Mouse (Mus musculus) neural tube, embryonic 15.5 days (tissue): ENCODE measurements around the gene Phlda3. TPM values are rescaled to one million over a fixed set of nuclear protein-coding genes. Genes with fewer than 3 reads are reported as not detected.

ENCODE experiments used
- ATAC-seq: fragments of 200-750 bp; cut with Nextera tagmentation; 2 replicates; pipeline ENCODE4 v1.8.0; 2017; ENCODE audit warnings: mild to moderate bottlenecking, moderate TSS enrichment, moderate library complexity; ENCODE audit not compliant: low FRiP score
- H3K27ac ChIP-seq: fragments of 300-500 bp; sonication (generic); replicated peaks from 2 replicates; pipeline ENCODE4 v1.5.1; 2015; ENCODE audit warnings: mild to moderate bottlenecking, inconsistent platforms
- H3K27me3 ChIP-seq: fragments of 300-500 bp; sonication (generic); replicated peaks from 2 replicates; pipeline ENCODE4 v1.6.1; 2015; ENCODE audit warnings: inconsistent platforms
- H3K36me3 ChIP-seq: fragments of 300-500 bp; sonication (generic); 2 replicates; pipeline ENCODE4 v1.6.1; 2015; ENCODE audit warnings: inconsistent platforms
- H3K4me1 ChIP-seq: fragments of 300-500 bp; sonication (generic); 2 replicates; pipeline ENCODE4 v1.6.1; 2015; ENCODE audit warnings: inconsistent platforms
- H3K4me2 ChIP-seq: fragments of 300-500 bp; sonication (generic); 2 replicates; pipeline ENCODE4 v1.6.1; 2015; ENCODE audit warnings: inconsistent platforms, mild to moderate bottlenecking, moderate library complexity
- H3K4me3 ChIP-seq: fragments of 300-500 bp; sonication (generic); replicated peaks from 2 replicates; pipeline ENCODE4 v1.5.1; 2015; ENCODE audit warnings: mild to moderate bottlenecking, inconsistent platforms
- H3K9ac ChIP-seq: fragments of 300-500 bp; sonication (generic); replicated peaks from 2 replicates; pipeline ENCODE4 v1.6.1; 2015; ENCODE audit warnings: mild to moderate bottlenecking, inconsistent platforms
- H3K9me3 ChIP-seq: fragments of 300-500 bp; sonication (generic); replicated peaks from 2 replicates; pipeline ENCODE4 v1.6.1; 2016; ENCODE audit warnings: inconsistent platforms
- WGBS: fragments of 180-500 bp; shearing (Covaris S2); methylation state at CpG from one replicate; pipeline ENCODE4 v1.1.7; 2015; ENCODE audit warnings: mixed read lengths; 5-methylcytosine and 5-hydroxymethylcytosine counted together
- polyA plus RNA-seq: library from polyadenylated mRNA; unstranded; fragments of >200 nt; fragmentation: Nextera tagmentation; extraction: Ambion mirVana; gene quantifications from 2 replicates; pipeline ENCODE4 v1.2.1, GENCODE M21; 2015

Phlda3 gene
- polyA plus RNA-seq, 1 experiment from 2014 or later: 54.1 TPM

GRCm38 (mm10) chr1:135814531-135814930, 48.6 kb downstream of the Phlda3 start:
- ATAC-seq: no peak
- WGBS: 81% methylated on average over 5 of the region's 5 CpGs
- H3K9ac ChIP-seq: no peak overlapping the region
- peaks cover 13% of the 10 kb centered on the region for H3K4me1 ChIP-seq
- no peak overlapping the region for H3K27ac ChIP-seq
- no peaks in the 10 kb centered on the region for H3K36me3 ChIP-seq
- H3K4me3 ChIP-seq: no peak overlapping the region
- no peaks in the 10 kb centered on the region for H3K9me3 ChIP-seq
- H3K27me3 ChIP-seq: peaks cover 39% of the 10 kb centered on the region
- H3K4me2 ChIP-seq: no peak overlapping the region

- peaks cover 13% of the 10 kb centered on the region for H3K4me1 ChIP-seq
- H3K27me3 ChIP-seq: peaks cover 58% of the 10 kb centered on the region
- no peak overlapping the region; the same call in 1 of the 2 replicates for H3K4me2 ChIP-seq
- H3K9me3 ChIP-seq: no peaks in the 10 kb centered on the region
- ATAC-seq: no peak
- no peak overlapping the region for H3K9ac ChIP-seq
- H3K27ac ChIP-seq: no peak overlapping the region
- no peaks in the 10 kb centered on the region for H3K36me3 ChIP-seq
- 75% methylated on average over 4 of the region's 4 CpGs for WGBS
- no peak overlapping the region for H3K4me3 ChIP-seq
Measured at GRCm38 (mm10) chr1:135817595-135817994, 51.7 kb downstream of the Phlda3 start.

DNA sequence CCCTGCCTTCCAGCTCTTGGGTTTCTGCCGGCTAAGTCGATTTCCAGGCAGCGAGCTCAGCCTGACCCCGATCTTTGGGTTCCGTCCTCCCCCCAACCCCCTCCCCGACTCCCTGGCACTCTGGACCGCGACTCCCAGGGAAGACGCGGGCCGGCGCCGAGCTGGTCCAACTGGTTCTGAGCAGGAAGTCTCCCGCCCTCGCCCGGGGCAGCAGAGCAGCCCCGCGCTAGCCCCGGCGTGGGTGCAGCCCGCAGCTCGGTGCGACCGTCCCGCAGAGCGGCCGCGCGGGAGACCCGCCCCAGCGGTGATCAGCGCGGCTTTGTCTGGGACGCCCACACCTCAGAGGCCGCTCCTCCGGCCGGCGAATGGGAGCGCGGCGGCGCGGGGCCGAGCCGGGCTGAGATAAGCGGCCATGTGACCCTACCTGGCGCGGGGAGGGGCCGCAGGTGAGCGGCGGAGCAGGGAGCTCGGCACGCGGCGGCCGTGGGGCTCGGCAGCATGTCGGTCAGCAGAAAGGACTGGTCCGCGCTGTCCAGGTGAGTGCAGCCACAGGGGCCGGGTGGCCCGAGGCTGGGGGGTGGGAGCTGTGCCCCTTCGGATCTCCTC, 52.7 kb downstream of the Phlda3 start, which contains the start of gene Lad1:
Lad1 (plus strand) TSS at position 118 of the 606 bp plus-strand sequence.
- Histone ChIP-seq H3K4me3 (peak within 1 kb of the TSS; percentile 49), H3K4me2 (peak within 1 kb of the TSS; percentile 99), H3K9ac (peak within 1 kb of the TSS; percentile 57), H3K36me3 (no peaks in the 10 kb centered on the region), H3K4me1 (peaks cover 13% of the 10 kb centered on the region), H3K27me3 (peaks cover 58% of the 10 kb centered on the region), H3K27ac (no peak within 1 kb of the TSS), H3K9me3 (no peaks in the 10 kb centered on the region)
- under 1% methylated on average over 63 of the region's 63 CpGs for WGBS
- peak; percentile 48; the same call in 1 of the 2 replicates for ATAC-seq

Other genes with a start within 250 kb of the Phlda3 start
- 40.8 and 44.1 TPM in 2 replicates for gene Nav1, start 158.8 kb upstream of the Phlda3 start, polyA plus RNA-seq
- gene Csrp1, start 46.1 kb upstream of the Phlda3 start, polyA plus RNA-seq: 18.8 and 48.9 TPM in 2 replicates
- gene Tnni1, start 13.3 kb downstream of the Phlda3 start, polyA plus RNA-seq: 19.9 and 31.1 TPM in 2 replicates
- 0.65 and 15.3 TPM in 2 replicates for gene Lad1, start 52.5 kb downstream of the Phlda3 start, polyA plus RNA-seq
- gene Tnnt2, start 70.2 kb downstream of the Phlda3 start, polyA plus RNA-seq: 9.7 and 12.3 TPM in 2 replicates
- gene Pkp1, start 153.1 kb downstream of the Phlda3 start, polyA plus RNA-seq: 0.10 and 1.9 TPM in 2 replicates
- not detected in 2 replicates for gene Igfn1, start 240.2 kb downstream of the Phlda3 start, polyA plus RNA-seq
- 188 and 194 TPM in 2 replicates for gene Tmem9, start 242.0 kb downstream of the Phlda3 start, polyA plus RNA-seq